ENCODE assay signal across 8 mouse cellular contexts in genomic region chr17:87530818-87531410, GRCm38 (mm10).
DNase-seq lines count a peak whose midpoint lies in the region; ATAC-seq lines count a peak whose summit lies in the region.

No protein-coding gene starts in this region.

- H3K4me1 ChIP-seq in lung, embryonic 16.5 days (replicated peaks; ENCODE audit: control insufficient read depth, insufficient read depth, low read length) = peaks cover 26% of the 10 kb centered on the region
- peaks cover 4% of the 10 kb centered on the region; the same call in 1 of the 2 replicates for H3K4me1 ChIP-seq in forebrain, embryonic 11.5 days (replicated peaks; ENCODE audit: control insufficient read depth, insufficient read depth, low read length)
- H3K4me1 ChIP-seq in kidney, embryonic 16.5 days (ENCODE audit: insufficient read depth, low read length) = peaks cover 40% of the 10 kb centered on the region
- H3K4me1 ChIP-seq in neural tube, embryonic 14.5 days (ENCODE audit: control insufficient read depth, insufficient read depth, low read length) = peaks cover 11% of the 10 kb centered on the region; the same call in 1 of the 2 replicates

- peak overlapping the region; percentile 50 for H3K9ac ChIP-seq in lung, embryonic 16.5 days (ENCODE audit: low read length)
- peak overlapping the region; percentile 23 for H3K9ac ChIP-seq in forebrain, embryonic 11.5 days (ENCODE audit: low read length)
- H3K9ac ChIP-seq in kidney, embryonic 16.5 days (replicated peaks; ENCODE audit: low read length) = peak overlapping the region; percentile 60
- peak overlapping the region; percentile 37 for H3K9ac ChIP-seq in neural tube, embryonic 14.5 days (replicated peaks; ENCODE audit: low read depth, low read length)

- no peak; the same call in 1 of the 2 replicates for ATAC-seq in lung, embryonic 16.5 days (ENCODE audit: low read depth)
- ATAC-seq in forebrain, embryonic 11.5 days (replicated peaks; ENCODE audit: low FRiP score) = peak; percentile 49
- peak; percentile 40 for ATAC-seq in kidney, embryonic 16.5 days (ENCODE audit: low FRiP score, low TSS enrichment)
- peak; percentile 47 for ATAC-seq in neural tube, embryonic 14.5 days (ENCODE audit: low read depth)
- no peak for ATAC-seq in activated CD4-positive, CD25-positive, alpha-beta regulatory T cell, adult 4 months

- no peaks in the 10 kb centered on the region for H3K9me3 ChIP-seq in lung, embryonic 16.5 days (ENCODE audit: control insufficient read depth, low read length)
- H3K9me3 ChIP-seq in forebrain, embryonic 11.5 days (ENCODE audit: control insufficient read depth, low read length) = no peaks in the 10 kb centered on the region
- H3K9me3 ChIP-seq in kidney, embryonic 16.5 days (ENCODE audit: low read length) = no peaks in the 10 kb centered on the region
- no peaks in the 10 kb centered on the region for H3K9me3 ChIP-seq in neural tube, embryonic 14.5 days (ENCODE audit: control insufficient read depth, low read length)

- DNase-seq in lung, postnatal 14 days = no peak
- no peak for DNase-seq in forebrain, embryonic 11.5 days (ENCODE audit: low spot score)
- no peak for DNase-seq in adrenal gland, postnatal 36 days
- no peak for DNase-seq in thymus, postnatal 36 days

- H3K27me3 ChIP-seq in lung, embryonic 16.5 days (ENCODE audit: control insufficient read depth, insufficient read depth, low read depth, low read length) = no peaks in the 10 kb centered on the region
- no peaks in the 10 kb centered on the region for H3K27me3 ChIP-seq in forebrain, embryonic 11.5 days (ENCODE audit: control insufficient read depth, insufficient read depth, low read length)
- H3K27me3 ChIP-seq in kidney, embryonic 16.5 days (ENCODE audit: insufficient read depth, low read length) = no peaks in the 10 kb centered on the region
- no peaks in the 10 kb centered on the region for H3K27me3 ChIP-seq in neural tube, embryonic 14.5 days (ENCODE audit: control insufficient read depth, insufficient read depth, low read length)

- no peaks in the 10 kb centered on the region for H3K36me3 ChIP-seq in lung, embryonic 16.5 days (ENCODE audit: control insufficient read depth, insufficient read depth, low read length)
- H3K36me3 ChIP-seq in forebrain, embryonic 11.5 days (ENCODE audit: control insufficient read depth, insufficient read depth, low read length) = no peaks in the 10 kb centered on the region
- no peaks in the 10 kb centered on the region for H3K36me3 ChIP-seq in kidney, embryonic 16.5 days (ENCODE audit: insufficient read depth, low read length)
- no peaks in the 10 kb centered on the region for H3K36me3 ChIP-seq in neural tube, embryonic 14.5 days (ENCODE audit: control insufficient read depth, insufficient read depth, low read length)

- H3K27ac ChIP-seq in lung, embryonic 16.5 days (ENCODE audit: low read length) = peak overlapping the region; percentile 58
- no peak overlapping the region; the same call in 1 of the 2 replicates for H3K27ac ChIP-seq in forebrain, embryonic 11.5 days (ENCODE audit: low read depth, low read length)
- peak overlapping the region; percentile 57 for H3K27ac ChIP-seq in kidney, embryonic 16.5 days (ENCODE audit: low read length)
- 0 out of 2 replicates have a peak overlapping the region, but pooled peaks have one; percentile 3 for H3K27ac ChIP-seq in neural tube, embryonic 14.5 days (ENCODE audit: low read depth, low read length)

- WGBS in lung, embryonic 16.5 days = 6% methylated on average over 17 of the region's 17 CpGs
- WGBS in forebrain, embryonic 11.5 days = under 1% methylated on average over 17 of the region's 17 CpGs
- WGBS in kidney, embryonic 16.5 days = 5% methylated on average over 17 of the region's 17 CpGs
- 3% methylated on average over 17 of the region's 17 CpGs for WGBS in neural tube, embryonic 14.5 days

- H3K4me2 ChIP-seq in lung, embryonic 16.5 days (ENCODE audit: low read depth, low read length) = peak overlapping the region; percentile 65
- peak overlapping the region; percentile 74 for H3K4me2 ChIP-seq in forebrain, embryonic 11.5 days (ENCODE audit: low read depth, low read length, severe bottlenecking)
- peak overlapping the region; percentile 67 for H3K4me2 ChIP-seq in kidney, embryonic 16.5 days (replicated peaks; ENCODE audit: low read depth, low read length)
- peak overlapping the region; percentile 63 for H3K4me2 ChIP-seq in neural tube, embryonic 14.5 days (ENCODE audit: low read depth, low read length)

- H3K4me3 ChIP-seq in lung, embryonic 16.5 days (ENCODE audit: low read length) = peak overlapping the region; percentile 50
- H3K4me3 ChIP-seq in forebrain, embryonic 11.5 days (ENCODE audit: low read depth, low read length) = peak overlapping the region; percentile 36
- peak overlapping the region; percentile 50 for H3K4me3 ChIP-seq in kidney, embryonic 16.5 days (ENCODE audit: low read length)
- H3K4me3 ChIP-seq in neural tube, embryonic 14.5 days (ENCODE audit: low read depth, low read length) = peak overlapping the region; percentile 38

Comparison
In these comparisons a context has a peak if more than half of its experiments do, and no peak if none do; other contexts are left out.
1. ATAC-seq: peak in forebrain, embryonic 11.5 days (single experiment), kidney, embryonic 16.5 days (single experiment) and neural tube, embryonic 14.5 days (single experiment); none in lung, embryonic 16.5 days (single experiment) and activated CD4-positive, CD25-positive, alpha-beta regulatory T cell, adult 4 months (single experiment).
2. Peak in every context shown above with its lines, with median percentiles within 50 percentile points of each other: H3K4me2 ChIP-seq, H3K4me3 ChIP-seq and H3K9ac ChIP-seq.